Mouse (Mus musculus) MEL (cell line): ENCODE measurements around the gene Pde4b. TPM values are rescaled to one million over a fixed set of nuclear protein-coding genes. Genes with fewer than 3 reads are reported as not detected.

Experiments used
- DNase-seq: peaks from one replicate; pipeline ENCODE4 v3.0.0; 2011; ENCODE audit warnings: low read depth, low spot score
- H3K27ac ChIP-seq: 2 replicates; pipeline ENCODE4 v1.5.1; 2012; ENCODE audit warnings: low read depth, mild to moderate bottlenecking, control low read depth, low read length, moderate library complexity; ENCODE audit not compliant: control insufficient read depth
- H3K27me3 ChIP-seq, 2 experiments: fragments of 150-350 bp in 1 of 2; sonication (generic) in 1 of 2; 2 replicates each; pipeline ENCODE4 v1.6.1; 2012; ENCODE audit warnings: low read length in 2 of 2, mild to moderate bottlenecking in 2 of 2, improper control_type of control experiment in 1 of 2, moderate library complexity in 1 of 2; ENCODE audit not compliant: insufficient read depth in 2 of 2, control insufficient read depth in 1 of 2
- H3K36me3 ChIP-seq, 2 experiments: 2 replicates each; pipeline ENCODE4 v1.6.1; 2012 to 2014; ENCODE audit warnings: low read length in 2 of 2, improper control_type of control experiment in 1 of 2, inconsistent platforms in 1 of 2, mild to moderate bottlenecking in 1 of 2; ENCODE audit not compliant: insufficient read depth in 2 of 2, control insufficient read depth in 1 of 2
- H3K4me1 ChIP-seq, 2 experiments: fragments of 150-350 bp in 1 of 2; sonication (generic) in 1 of 2; 2 replicates each; pipeline ENCODE4 v1.6.1; 2012; ENCODE audit warnings: low read length in 2 of 2, improper control_type of control experiment in 1 of 2, mild to moderate bottlenecking in 1 of 2; ENCODE audit not compliant: insufficient read depth in 2 of 2, control insufficient read depth in 1 of 2
- H3K4me3 ChIP-seq, 2 experiments: fragments of 150-350 bp in 1 of 2; sonication (generic) in 1 of 2; 2 replicates each; pipeline ENCODE4 v1.5.1; 2012; ENCODE audit warnings: low read depth in 2 of 2, low read length in 2 of 2, mild to moderate bottlenecking in 2 of 2, moderate library complexity in 2 of 2, control low read depth in 1 of 2, improper control_type of control experiment in 1 of 2; ENCODE audit not compliant: control insufficient read depth in 1 of 2, insufficient read depth in 1 of 2
- H3K79me2 ChIP-seq: 2 replicates; pipeline ENCODE4 v1.6.1; 2012; ENCODE audit warnings: mild to moderate bottlenecking, low read length, moderate library complexity; ENCODE audit not compliant: control insufficient read depth, poor library complexity, insufficient read depth
- H3K9ac ChIP-seq: 2 replicates; pipeline ENCODE4 v1.6.1; 2012; ENCODE audit warnings: low read depth, mild to moderate bottlenecking, control low read depth, low read length, moderate library complexity; ENCODE audit not compliant: control insufficient read depth, poor library complexity, severe bottlenecking
- H3K9me3 ChIP-seq: fragments of 150-350 bp; sonication (generic); replicated peaks from 2 replicates; pipeline ENCODE4 v1.6.1; 2012; ENCODE audit warnings: mild to moderate bottlenecking, low read length, improper control_type of control experiment, moderate library complexity; ENCODE audit not compliant: insufficient read depth
- CHD1 ChIP-seq: IDR thresholded peaks from 2 replicates; pipeline ENCODE4 v1.6.1; 2012; ENCODE audit warnings: low read depth, mild to moderate bottlenecking, inconsistent platforms, low read length, improper control_type of control experiment
- CHD2 ChIP-seq: IDR thresholded peaks from 2 replicates; pipeline ENCODE4 v1.6.1; 2011; ENCODE audit warnings: low read length, improper control_type of control experiment
- E2F4 ChIP-seq: IDR thresholded peaks from 2 replicates; pipeline ENCODE4 v1.6.1; 2011; ENCODE audit warnings: low read depth, low read length, improper control_type of control experiment, borderline replicate concordance
- ELF1 ChIP-seq: IDR thresholded peaks from 2 replicates; pipeline ENCODE4 v1.6.1; 2014; ENCODE audit warnings: low read depth, mild to moderate bottlenecking, inconsistent platforms, low read length, improper control_type of control experiment, moderate library complexity
- EP300 ChIP-seq, 2 experiments: IDR thresholded peaks; 2 replicates each; pipeline ENCODE4 v1.6.1; 2011; ENCODE audit warnings: improper control_type of control experiment in 2 of 2, low read length in 2 of 2, low read depth in 1 of 2, mild to moderate bottlenecking in 1 of 2
- ETS1 ChIP-seq: IDR thresholded peaks from 2 replicates; pipeline ENCODE4 v1.6.1; 2012; ENCODE audit warnings: low read depth, mild to moderate bottlenecking, inconsistent platforms, low read length, improper control_type of control experiment, moderate library complexity
- GABPA ChIP-seq: IDR thresholded peaks from 2 replicates; pipeline ENCODE4 v1.6.1; 2012; ENCODE audit warnings: low read depth, mild to moderate bottlenecking, inconsistent platforms, low read length, improper control_type of control experiment, moderate library complexity
- MAX ChIP-seq: IDR thresholded peaks from 2 replicates; pipeline ENCODE4 v1.6.1; 2011; ENCODE audit warnings: low read length, improper control_type of control experiment
- MAZ ChIP-seq: IDR thresholded peaks from 2 replicates; pipeline ENCODE4 v1.6.1; 2012; ENCODE audit warnings: low read depth, mild to moderate bottlenecking, inconsistent platforms, low read length, improper control_type of control experiment
- MYB ChIP-seq: IDR thresholded peaks from 2 replicates; pipeline ENCODE4 v1.6.1; 2011; ENCODE audit warnings: mild to moderate bottlenecking, low read depth, low read length, improper control_type of control experiment
- MYC ChIP-seq: IDR thresholded peaks from 2 replicates; pipeline ENCODE4 v1.6.1; 2011; ENCODE audit warnings: low read depth, mild to moderate bottlenecking, low read length, improper control_type of control experiment, moderate library complexity
- NRF1 ChIP-seq: IDR thresholded peaks from 2 replicates; pipeline ENCODE4 v1.6.1; 2014; ENCODE audit warnings: low read depth, mild to moderate bottlenecking, inconsistent platforms, low read length, improper control_type of control experiment, moderate library complexity; ENCODE audit not compliant: poor library complexity, insufficient read depth, severe bottlenecking
- POLR2AphosphoS2 ChIP-seq: IDR thresholded peaks from 2 replicates; pipeline ENCODE4 v1.6.1; 2011; ENCODE audit warnings: low read length, improper control_type of control experiment
- POLR2AphosphoS5 ChIP-seq: IDR thresholded peaks from 2 replicates; pipeline ENCODE4 v1.6.1; 2012; ENCODE audit warnings: low read depth, borderline replicate concordance, mild to moderate bottlenecking, inconsistent platforms, low read length, moderate library complexity, mixed read lengths
- TAL1 ChIP-seq: IDR thresholded peaks from 2 replicates; pipeline ENCODE4 v1.6.1; 2012; ENCODE audit warnings: mild to moderate bottlenecking, inconsistent platforms, low read length, moderate library complexity, mixed read lengths
- UBTF ChIP-seq: IDR thresholded peaks from 2 replicates; pipeline ENCODE4 v1.6.1; 2012; ENCODE audit warnings: low read depth, mild to moderate bottlenecking, inconsistent platforms, low read length, improper control_type of control experiment, moderate library complexity, borderline replicate concordance; ENCODE audit not compliant: insufficient read depth
- USF1 ChIP-seq: IDR thresholded peaks from 2 replicates; pipeline ENCODE4 v1.6.1; 2014; ENCODE audit warnings: low read depth, mild to moderate bottlenecking, inconsistent platforms, low read length, improper control_type of control experiment, moderate library complexity
- ZNF384 ChIP-seq: IDR thresholded peaks from 2 replicates; pipeline ENCODE4 v1.6.1; 2012; ENCODE audit warnings: low read depth, mild to moderate bottlenecking, inconsistent platforms, low read length, improper control_type of control experiment
- polyA plus RNA-seq, 2 experiments: library from polyadenylated mRNA; stranded (reverse) in 1 of 2; unstranded in 1 of 2; fragments of >175 nt in 1 of 2; fragments of >200 nt in 1 of 2; gene quantifications; 2 replicates each; pipeline versions ENCODE4 v1.2.1 to v1.2.4; 2012; ENCODE audit warnings: low replicate concordance in 2 of 2, low read depth in 1 of 2; ENCODE audit not compliant: insufficient read length in 2 of 2, insufficient read depth in 1 of 2, missing spikeins in 1 of 2
- total RNA-seq: library from RNA; depleted of rRNA; stranded (reverse); fragments of 300-350 nt; gene quantifications from 2 replicates; pipeline ENCODE4 v1.2.3, GENCODE M21; 2012

The Pde4b gene
- total and polyA plus RNA-seq, 3 experiments: 2.7 to 6.0 TPM; not detected in 1

DNA sequence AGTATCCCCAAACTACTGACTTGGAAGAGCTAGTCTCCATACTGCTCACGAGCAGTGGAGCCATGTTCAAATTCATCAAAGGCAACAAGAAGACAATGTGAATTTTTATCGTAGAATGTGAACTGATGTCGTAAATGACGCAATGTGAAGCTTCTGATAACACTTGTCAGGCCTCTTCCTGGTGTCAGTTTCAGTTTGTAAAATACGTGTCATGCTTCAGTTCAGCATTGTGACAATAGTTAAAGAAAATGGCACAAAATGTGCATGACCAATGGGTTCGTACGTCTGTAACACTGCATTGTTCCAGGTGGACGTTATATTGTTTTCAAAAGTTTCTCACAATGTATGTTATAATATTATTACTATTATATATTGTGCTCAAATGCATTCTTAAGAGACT, 519.5 kb downstream of the Pde4b start:
- H3K79me2 ChIP-seq: no peaks in the 10 kb centered on the region
- H3K27me3 ChIP-seq: no peaks in the 10 kb centered on the region

DNA sequence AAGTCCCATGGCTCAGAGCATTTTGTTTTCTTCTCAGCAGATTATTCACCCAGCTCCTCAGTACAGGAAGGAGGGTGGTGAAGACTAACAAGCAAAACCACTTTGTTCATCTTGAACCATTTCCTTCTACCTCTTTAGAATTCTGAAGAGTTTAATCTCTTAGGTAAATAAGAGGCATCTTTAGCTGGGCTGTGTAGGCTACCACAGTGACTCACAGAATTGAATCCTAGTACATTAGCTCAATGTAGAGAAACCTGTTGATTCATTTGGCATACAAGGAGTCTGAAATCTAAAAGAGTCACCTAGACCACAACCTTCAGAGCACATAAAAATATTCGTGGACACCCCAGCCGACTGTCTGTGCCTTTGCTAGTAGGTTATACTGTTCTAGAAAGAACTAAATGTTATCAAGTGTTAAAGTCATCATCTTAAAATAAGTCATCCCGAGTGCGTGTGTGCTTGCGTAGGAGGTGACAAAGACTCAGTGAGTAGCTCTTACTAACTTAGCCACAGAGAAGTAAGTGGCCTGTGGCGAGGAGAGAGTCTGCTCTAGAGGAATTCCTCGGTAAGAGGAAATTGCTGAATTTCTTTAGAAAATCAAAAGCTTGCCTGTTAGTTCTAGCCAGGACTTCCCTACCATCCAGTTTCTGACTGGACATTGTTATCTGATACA, 520.5 kb downstream of the Pde4b start:
- H3K27ac ChIP-seq: no peak overlapping the region

More for the DNA sequence above, 519.5 kb downstream of the Pde4b start:
- no peak for DNase-seq
- no peaks in the 10 kb centered on the region; a peak in 2 of 4 replicates for H3K36me3 ChIP-seq
- H3K4me1 ChIP-seq: no peaks in the 10 kb centered on the region; a peak in 2 of 4 replicates
- no peak overlapping the region for H3K4me3 ChIP-seq
- no peak overlapping the region for H3K27ac ChIP-seq
- no peak overlapping the region for H3K9ac ChIP-seq
- no peak for TF ChIP-seq POLR2AphosphoS2
- TF ChIP-seq E2F4: no peak
- TF ChIP-seq GABPA: no peak
- TF ChIP-seq MAZ: no peak
- TF ChIP-seq ELF1: no peak
- no peak for TF ChIP-seq NRF1
- no peak for TF ChIP-seq CHD1
- no peak for TF ChIP-seq ETS1
- TF ChIP-seq UBTF: no peak
- TF ChIP-seq USF1: no peak
- TF ChIP-seq MYB: no peak
- TF ChIP-seq POLR2AphosphoS5: no peak
- no peak for TF ChIP-seq MYC
- no peak for TF ChIP-seq ZNF384
- TF ChIP-seq EP300 (IDR thresholded peaks at IDR 0.05; ENCODE audit: low read depth in 1 of 2, low read length in 2 of 2): no peak
- TF ChIP-seq MAX: no peak
- TF ChIP-seq CHD2: no peak
- TF ChIP-seq TAL1: no peak
- H3K9me3 ChIP-seq: no peaks in the 10 kb centered on the region

More for the DNA sequence above, 520.5 kb downstream of the Pde4b start:
- Histone ChIP-seq H3K4me3 (no peak overlapping the region), H3K9ac (no peak overlapping the region), H3K79me2 (no peaks in the 10 kb centered on the region), H3K36me3 (no peaks in the 10 kb centered on the region; a peak in 1 of 4 replicates)
- no peak for TF ChIP-seq MAZ
- TF ChIP-seq, all 39 proteins: peak for 0
- no peak for DNase-seq
- H3K4me1 ChIP-seq: no peaks in the 10 kb centered on the region; a peak in 2 of 4 replicates
- H3K9me3 ChIP-seq: no peaks in the 10 kb centered on the region
- H3K27me3 ChIP-seq: no peaks in the 10 kb centered on the region
